Mouse (Mus musculus) olfactory bulb, adult 2 months (tissue): ENCODE measurements around the gene Syt10. TPM values are rescaled to one million over a fixed set of nuclear protein-coding genes. Genes with fewer than 3 reads are reported as not detected.
"Not testable (repeated sequence)": the region's sequence is repeated elsewhere in the genome, so short reads cannot be mapped to it uniquely, and the experiment has no call there.

Experiments
- H3K27ac ChIP-seq: fragments of 200-500 bp; 2 replicates; pipeline ENCODE4 v1.5.1; 2012; ENCODE audit warnings: low read depth, low read length; ENCODE audit not compliant: insufficient read depth
- H3K4me1 ChIP-seq: fragments of 200-500 bp; 2 replicates; pipeline ENCODE4 v1.6.1; 2012; ENCODE audit warnings: low read length; ENCODE audit not compliant: control insufficient read depth, insufficient read depth
- H3K4me3 ChIP-seq: fragments of 200-500 bp; 2 replicates; pipeline ENCODE4 v1.5.1; 2012; ENCODE audit warnings: mild to moderate bottlenecking, low read depth, low read length, moderate library complexity; ENCODE audit not compliant: insufficient read depth
- CTCF ChIP-seq: fragments of 200-500 bp; IDR thresholded peaks from 2 replicates; pipeline ENCODE4 v1.5.1; 2012; ENCODE audit warnings: low read depth, mild to moderate bottlenecking, low read length, moderate library complexity; ENCODE audit not compliant: insufficient read depth
- POLR2A ChIP-seq: fragments of 200-500 bp; IDR thresholded peaks from 2 replicates; pipeline ENCODE4 v1.6.1; 2012; ENCODE audit warnings: mild to moderate bottlenecking, low read depth, low read length, moderate library complexity; ENCODE audit not compliant: insufficient read depth
- WGBS: fragments of 180-500 bp; shearing (Covaris S2); methylation state at CpG from one replicate; pipeline ENCODE4 v1.1.7; 2018; 5-methylcytosine and 5-hydroxymethylcytosine counted together
- polyA plus RNA-seq: library from polyadenylated mRNA; stranded (reverse); fragments of >200 nt; gene quantifications from 2 replicates; pipeline ENCODE4 v1.2.4, GENCODE M21; 2012; ENCODE audit warnings: low replicate concordance; ENCODE audit not compliant: missing spikeins, insufficient read depth, insufficient read length

The Syt10 gene
- polyA plus RNA-seq, result not detected in 2 replicates

GRCm38 (mm10) chr15:89841364-89842017, at the start of gene Syt10:
Gene Syt10, minus strand, starts transcription at chr15:89841860.
- H3K27ac ChIP-seq, result peak within 1 kb of the TSS; percentile 74
- WGBS, result under 1% methylated on average over 53 of the region's 53 CpGs
- H3K4me3 ChIP-seq, result peak within 1 kb of the TSS; percentile 71

GRCm38 (mm10) chr15:89883799-89884198, 42.1 kb upstream of the Syt10 start:
- over 99% methylated on average over 2 of the region's 2 CpGs for WGBS
- Histone ChIP-seq H3K27ac (no peak overlapping the region), H3K4me1 (no peaks in the 10 kb centered on the region), H3K4me3 (no peak overlapping the region)
- no peak for TF ChIP-seq POLR2A

More at GRCm38 (mm10) chr15:89841364-89842017, at the start of gene Syt10:
- H3K4me1 ChIP-seq, result no peaks in the 10 kb centered on the region
- TF ChIP-seq POLR2A, result no peak
- no peak for TF ChIP-seq CTCF

- Histone ChIP-seq H3K27ac (no peak overlapping the region), H3K4me3 (no peak overlapping the region), H3K4me1 (no peaks in the 10 kb centered on the region)
- WGBS, result 70% methylated on average over 2 of the region's 2 CpGs
- TF ChIP-seq POLR2A, result no peak
- TF ChIP-seq CTCF, result no peak
Measured at GRCm38 (mm10) chr15:89878981-89879380, 37.3 kb upstream of the Syt10 start.

- TF ChIP-seq CTCF (no peak), POLR2A (no peak)
- 13% methylated on average over 10 of the region's 10 CpGs for WGBS
- Histone ChIP-seq H3K4me3 (0 out of 2 replicates have a peak overlapping the region, but pooled peaks have one; percentile 5), H3K27ac (no peak overlapping the region), H3K4me1 (peaks cover 2% of the 10 kb centered on the region; the same call in 1 of the 2 replicates)
Measured at GRCm38 (mm10) chr15:89816098-89816497, 25.6 kb downstream of the Syt10 start.

GRCm38 (mm10) chr15:89804478-89804877, 37.2 kb downstream of the Syt10 start:
- WGBS, result 52% methylated on average over 3 of the region's 3 CpGs
- Histone ChIP-seq H3K4me3 (no peak overlapping the region), H3K4me1 (no peaks in the 10 kb centered on the region), H3K27ac (no peak overlapping the region)
- no peak for TF ChIP-seq POLR2A
- no peak for TF ChIP-seq CTCF

- Histone ChIP-seq H3K4me3 (no peak overlapping the region), H3K27ac (no peak overlapping the region), H3K4me1 (peaks cover 2% of the 10 kb centered on the region; the same call in 1 of the 2 replicates)
- WGBS, result 47% methylated on average over 9 of the region's 9 CpGs
- TF ChIP-seq CTCF (no peak), POLR2A (no peak)
Measured at GRCm38 (mm10) chr15:89779928-89780327, 61.7 kb downstream of the Syt10 start.

GRCm38 (mm10) chr15:89766016-89766415, 75.6 kb downstream of the Syt10 start:
- 91% methylated on average over 13 of the region's 13 CpGs for WGBS
- not testable (repeated sequence) for H3K4me3 ChIP-seq

GRCm38 (mm10) chr15:89733611-89734010, 108.0 kb downstream of the Syt10 start:
- Histone ChIP-seq H3K4me3 (no peak overlapping the region), H3K4me1 (no peaks in the 10 kb centered on the region), H3K27ac (no peak overlapping the region)
- TF ChIP-seq POLR2A, result no peak
- no peak for TF ChIP-seq CTCF
- WGBS, result 19% methylated on average over 3 of the region's 3 CpGs

More at GRCm38 (mm10) chr15:89766016-89766415, 75.6 kb downstream of the Syt10 start:
- not testable (repeated sequence) for H3K4me1 ChIP-seq, H3K27ac ChIP-seq

Other genes starting within 250 kb of the Syt10 start
- not detected in 2 replicates for gene Rabl2, start 249.9 kb downstream of the Syt10 start, polyA plus RNA-seq